Mouse (Mus musculus) adrenal gland, adult 18-20 months (tissue): ENCODE results near the gene Sik1. TPM values are rescaled to one million over a fixed set of nuclear protein-coding genes. Genes with fewer than 3 reads are reported as not detected.
A peak's percentile ranks its signal among the peaks of the same experiment; 100 is the strongest.
"Not testable (repeated sequence)": the region's sequence is repeated elsewhere in the genome, so short reads cannot be mapped to it uniquely, and the experiment has no call there.

ENCODE experiments used
- DNase-seq, 2 experiments: peaks; one replicate each; pipeline ENCODE4 v3.0.0; 2021 to 2022; ENCODE audit warnings: low spot score in 2 of 2
- long read RNA-seq, 2 experiments: library from polyadenylated mRNA; stranded (forward); transcript quantifications; one replicate each; pipeline ENCODE4 v2.0.0; 2021
- total RNA-seq, 2 experiments: library from RNA; stranded (reverse); gene quantifications; 1 replicate in 1 of 2; 2 replicates in 1 of 2; pipeline ENCODE4 v1.2.3; 2021

Gene Sik1
- total RNA-seq = 10 to 100 TPM; 41.3 to 81.9 TPM
- long read RNA-seq, experiment 1, full-length matches to known transcripts = 3 of 8 reads
- long read RNA-seq, experiment 1, partial matches to known transcripts = 5 of 8 reads
- long read RNA-seq, experiment 1, other reads (novel, unspliced or antisense) = 0 of 8 reads
- long read RNA-seq, experiment 2, partial matches to known transcripts = 2 of 9 reads
- long read RNA-seq, experiment 2, other reads (novel, unspliced or antisense) = 7 of 9 reads

GRCm38 (mm10) chr17:31855597-31856518, at the start of gene Sik1:
TSS of gene Sik1 (minus strand) at chr17:31855804.
- peak; percentile 98 to 99 for DNase-seq

DNA sequence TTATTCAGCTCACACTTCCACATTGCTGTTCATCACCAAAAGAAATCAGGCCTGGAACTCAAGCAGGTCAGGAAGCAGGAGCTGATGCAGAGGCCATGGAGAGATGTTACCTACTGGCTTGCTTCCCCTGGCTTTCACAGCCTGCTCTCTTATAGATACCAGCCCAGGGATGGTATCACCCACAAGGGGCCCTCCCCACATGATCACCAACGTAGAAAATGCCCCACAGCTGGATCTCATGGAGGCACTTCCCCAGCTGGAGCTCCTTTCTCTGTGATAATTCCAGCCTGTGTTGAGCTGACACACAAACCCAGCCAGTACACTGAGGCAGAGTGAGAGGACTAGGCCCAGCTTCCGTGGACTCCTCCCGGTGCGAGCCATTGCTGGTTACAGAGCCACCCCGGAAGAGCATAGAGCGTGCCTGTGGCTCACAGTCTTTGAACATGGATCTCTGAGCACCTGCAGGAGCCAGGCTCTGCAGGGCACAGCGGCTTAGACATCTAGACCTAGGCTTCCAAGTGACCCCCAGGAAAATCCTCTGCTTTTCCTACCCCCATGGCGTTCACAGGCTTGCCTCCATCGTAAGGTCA, 49.7 kb upstream of the Sik1 start:
- no peak for DNase-seq

- DNase-seq = peak in 1 of 2 experiments; percentile 17
Observed at GRCm38 (mm10) chr17:31904036-31904435, 48.4 kb upstream of the Sik1 start.

DNA sequence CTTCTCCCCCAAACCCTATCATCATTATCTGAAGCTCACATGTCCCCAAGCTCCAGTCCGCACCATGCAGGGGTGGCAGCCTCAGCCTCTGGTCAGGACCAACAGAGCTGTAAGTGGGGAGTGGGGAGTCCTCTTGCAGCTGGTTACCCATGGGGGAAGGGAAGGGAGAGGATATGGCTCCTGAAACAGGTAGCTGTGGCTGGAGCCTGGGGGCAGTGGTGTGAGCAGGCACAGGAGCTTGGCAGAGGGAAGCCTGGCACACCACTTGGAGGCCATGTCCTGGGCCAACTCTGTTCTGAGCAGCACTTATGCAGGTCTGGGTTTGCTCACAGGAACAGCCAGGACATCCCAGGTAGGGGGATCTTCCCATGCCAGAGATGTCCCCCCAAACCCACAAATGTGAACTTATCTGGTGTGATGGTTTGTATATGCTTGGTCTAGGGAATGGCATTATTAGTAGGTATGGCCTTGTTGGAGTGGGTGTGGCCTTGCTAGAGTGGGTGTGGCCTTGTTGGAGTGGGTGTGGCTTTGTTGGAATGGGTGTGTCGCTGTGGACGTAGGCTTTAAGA, 47.1 kb upstream of the Sik1 start:
- peak in 1 of 2 experiments; percentile 13 for DNase-seq

GRCm38 (mm10) chr17:31901461-31902204, 46.0 kb upstream of the Sik1 start:
- DNase-seq = peak in 1 of 2 experiments; percentile 20

DNA sequence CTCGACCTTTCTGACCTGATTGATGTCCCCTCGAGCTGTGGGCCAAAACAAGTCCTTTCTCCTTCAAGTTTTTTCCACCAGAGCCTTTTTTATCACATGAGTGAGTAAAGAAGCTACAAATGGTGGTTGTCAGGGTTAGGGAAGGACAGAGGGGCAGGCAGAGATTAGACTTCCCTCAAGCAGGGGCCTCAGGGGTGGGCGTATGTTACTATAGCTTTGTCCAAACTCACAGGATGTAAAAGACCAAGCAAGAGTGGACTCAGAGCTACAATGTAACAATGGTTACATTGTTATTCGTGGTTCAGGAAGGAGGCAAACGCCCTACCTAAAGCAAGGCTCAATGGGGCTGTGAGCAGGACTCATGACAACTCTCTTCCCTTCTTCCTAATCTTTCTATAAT, 43.3 kb upstream of the Sik1 start:
- DNase-seq = peak in 1 of 2 experiments; percentile 7

GRCm38 (mm10) chr17:31897186-31897793, 41.7 kb upstream of the Sik1 start:
- peak in 1 of 2 experiments; percentile 15 for DNase-seq

DNA sequence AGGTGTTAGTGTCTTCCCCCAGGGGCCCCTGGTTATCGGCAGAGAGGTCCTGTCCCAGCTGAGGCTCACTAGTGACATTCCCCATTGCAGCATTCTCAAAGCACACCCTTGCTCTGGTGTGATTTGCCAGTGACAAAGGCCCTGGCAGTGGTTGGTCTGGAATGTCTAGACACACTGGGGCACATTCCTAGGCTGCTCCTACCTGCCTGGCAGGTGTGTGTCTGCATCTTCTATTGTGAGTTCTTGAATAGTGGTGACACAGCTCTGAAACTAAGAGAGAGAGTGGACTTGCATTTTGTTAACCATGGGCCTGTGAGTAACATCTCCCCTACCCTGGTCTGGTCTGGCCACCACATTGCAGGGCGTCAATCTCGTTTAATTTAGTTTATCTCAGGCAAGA, 41.1 kb upstream of the Sik1 start:
- DNase-seq = peak in 1 of 2 experiments; percentile 13

DNA sequence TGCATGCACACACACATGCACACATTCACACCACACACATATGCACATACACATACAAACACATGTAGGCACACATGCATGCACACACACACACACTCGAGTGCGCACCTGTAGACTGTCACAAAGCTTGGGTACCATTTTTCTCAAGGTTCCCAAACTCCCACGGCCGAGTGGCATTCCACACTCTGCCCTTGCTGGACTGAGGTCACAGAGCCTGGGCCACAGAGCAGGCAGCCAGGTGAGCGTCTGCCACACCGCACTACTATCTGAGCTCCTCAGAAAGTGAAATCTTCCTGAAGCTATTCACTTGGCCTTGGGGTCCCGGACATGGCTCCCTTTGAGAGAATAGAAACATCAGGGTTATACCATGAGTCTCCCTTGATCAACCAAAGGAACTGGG, 40.7 kb upstream of the Sik1 start:
- DNase-seq = peak in 1 of 2 experiments; percentile 9

GRCm38 (mm10) chr17:31893371-31894060, 37.9 kb upstream of the Sik1 start:
- peak in 1 of 2 experiments; percentile 17 for DNase-seq

DNA sequence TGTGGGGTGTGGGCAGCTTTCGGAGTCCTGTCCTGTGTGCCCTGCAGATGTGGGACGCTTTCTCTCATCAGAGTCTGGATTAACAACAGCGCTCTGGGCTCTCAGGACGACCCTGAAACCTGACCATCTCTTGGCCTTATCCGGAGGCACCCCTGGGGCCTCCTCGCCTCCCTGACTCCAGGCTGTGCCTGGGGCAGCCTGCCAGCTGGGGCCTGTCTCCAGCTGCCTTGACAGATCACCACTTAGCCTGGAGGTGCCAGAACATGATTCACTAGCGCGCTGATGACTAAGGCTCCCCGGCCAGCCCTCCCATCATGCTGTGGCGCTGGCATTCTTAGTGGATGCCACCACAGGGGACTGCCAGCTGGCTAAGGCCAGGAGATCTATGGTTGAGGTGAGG, 37.1 kb upstream of the Sik1 start:
- peak; percentile 78 to 81 for DNase-seq

DNA sequence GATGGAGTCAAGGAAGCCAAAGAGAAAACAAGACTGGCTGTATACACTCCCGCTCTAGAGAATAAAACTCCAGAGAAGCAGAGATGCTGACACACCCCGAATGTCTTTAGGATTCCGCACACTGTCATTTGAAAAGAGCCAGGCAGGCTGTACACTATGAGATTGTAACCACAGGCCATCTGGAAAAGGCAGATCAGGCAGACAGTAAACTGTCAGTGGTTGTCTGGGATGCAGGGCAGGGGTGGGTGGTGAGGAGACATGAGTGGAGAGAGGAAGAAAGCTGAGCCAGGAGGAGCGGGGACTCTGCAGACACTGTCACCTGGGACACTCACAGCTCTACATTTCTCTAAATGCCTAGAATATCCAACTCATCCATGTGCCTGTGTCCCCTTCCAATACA, 36.3 kb upstream of the Sik1 start:
- peak in 1 of 2 experiments; percentile 16 for DNase-seq

DNA sequence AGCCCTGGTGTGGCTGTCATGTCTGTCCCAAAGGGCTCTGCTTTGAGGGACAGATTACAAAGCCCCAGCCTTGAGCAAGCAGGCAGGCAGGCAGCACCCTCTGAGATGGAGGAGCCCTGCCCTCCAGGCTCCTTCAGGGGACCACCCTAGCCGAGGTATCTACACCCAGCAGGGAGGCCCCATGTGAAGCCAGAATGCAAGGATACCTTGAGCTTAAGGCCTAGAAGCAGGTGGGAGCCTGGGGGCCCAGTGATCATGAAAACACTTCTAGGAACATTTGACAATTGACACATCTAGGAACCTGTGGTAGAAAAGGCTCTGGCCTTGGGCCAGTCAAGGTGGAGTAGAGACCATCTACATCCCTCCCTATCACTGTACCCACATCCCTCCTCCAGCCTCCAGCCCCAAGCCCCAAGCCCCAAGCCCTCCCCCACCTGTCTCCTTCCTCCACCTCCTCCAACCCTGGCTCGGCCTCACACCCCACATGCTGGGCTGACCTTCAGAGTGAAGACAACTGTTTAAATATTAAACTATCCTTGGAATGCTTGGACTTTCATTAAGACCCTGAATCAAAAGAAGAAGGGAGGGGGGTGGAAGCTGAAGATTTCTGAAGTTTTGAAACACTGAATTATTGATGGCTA, 34.8 kb upstream of the Sik1 start:
- peak in 1 of 2 experiments; percentile 14 for DNase-seq

- peak in 1 of 2 experiments; percentile 19 for DNase-seq
Observed at GRCm38 (mm10) chr17:31889446-31890201, 34.0 kb upstream of the Sik1 start.

DNA sequence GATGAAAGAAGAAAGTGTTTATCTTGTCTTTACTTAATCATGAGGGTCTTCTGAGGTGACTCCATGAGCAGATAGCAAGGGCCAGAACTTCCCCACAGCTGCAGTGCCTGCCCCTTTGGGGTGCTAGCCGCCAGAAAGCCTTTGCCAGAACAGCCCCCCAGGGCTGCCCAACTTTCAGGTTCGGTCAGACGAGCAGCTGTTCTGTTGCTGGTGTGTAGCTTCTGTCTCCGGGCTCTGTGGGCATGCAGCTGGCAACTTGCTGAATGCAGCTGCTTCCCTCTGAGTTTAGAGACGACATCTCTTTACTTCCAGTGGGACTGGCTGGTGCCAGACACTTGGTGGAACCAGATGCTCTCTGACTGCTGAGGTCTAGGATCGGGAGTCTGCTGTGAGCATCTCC, 32.9 kb upstream of the Sik1 start:
- DNase-seq = peak in 1 of 2 experiments; percentile 11

GRCm38 (mm10) chr17:31884676-31885075, 29.1 kb upstream of the Sik1 start:
- DNase-seq = not testable (repeated sequence)

DNA sequence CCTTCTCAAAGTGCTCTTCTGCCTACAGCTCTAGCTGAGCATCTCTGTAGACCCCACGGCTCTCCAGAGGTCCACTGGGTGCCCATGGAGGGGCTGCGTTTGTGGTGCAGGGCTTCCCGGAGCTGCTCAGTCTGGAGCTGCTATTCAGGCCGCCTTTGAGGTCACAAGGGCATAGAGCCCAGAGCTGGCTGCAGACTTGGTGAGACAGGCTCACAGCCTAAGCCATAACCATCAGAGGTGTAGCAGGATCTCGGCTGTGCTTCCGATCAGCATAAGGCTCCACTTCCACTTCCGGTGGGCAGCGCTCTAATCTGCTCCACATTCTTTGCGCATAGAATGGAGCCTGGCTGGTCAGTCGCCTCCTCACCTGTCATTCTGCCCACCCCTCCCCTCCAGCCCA, 23.8 kb upstream of the Sik1 start:
- peak in 1 of 2 experiments; percentile 12 for DNase-seq

DNA sequence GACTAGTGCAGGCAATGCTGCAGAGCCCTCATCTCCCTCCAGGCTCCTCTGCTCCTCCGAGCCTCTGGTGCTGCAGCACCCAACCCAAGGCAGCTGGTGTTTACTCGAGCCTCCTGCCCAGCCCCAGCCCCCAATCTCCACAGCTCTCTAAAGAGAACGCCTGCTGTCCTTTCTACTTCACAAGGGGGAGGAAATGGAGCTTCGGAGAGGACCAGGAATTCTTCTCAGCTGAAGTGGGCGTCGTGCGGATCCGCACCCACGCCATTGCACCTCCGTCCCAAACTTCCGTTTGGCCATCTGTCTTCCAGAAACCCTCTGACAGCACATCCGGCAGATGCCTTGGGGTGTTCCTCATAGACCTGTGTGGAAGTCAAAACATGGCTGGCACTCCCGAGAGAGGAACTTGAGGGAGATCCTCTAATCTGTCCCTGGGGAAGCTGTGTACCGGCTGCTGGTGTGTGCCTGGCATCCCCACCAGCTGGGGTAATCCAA, 22.1 kb upstream of the Sik1 start:
- DNase-seq = no peak
